Mouse (Mus musculus): ENCODE measurements at regions not wholly inside any gene's neighbourhood (a gene's known extent, or its start where the extent isn't known, plus 50 kb on each side); places are given as distances from the start of the nearest gene placed in this dataset.
A peak's percentile ranks its signal among the peaks of the same experiment; 100 is the strongest.

- intact Hi-C loops (cut with DNase I), result no loop called here
- DNase-seq (ENCODE audit: extremely low spot score in 1 of 2, low spot score in 2 of 2), result no peak
Observed at GRCm38 (mm10) chr14:24766690-24767089, 279.8 kb downstream of the Rps24 start.

GRCm38 (mm10) chr14:24767316-24767715, 280.4 kb downstream of the Rps24 start:
- intact Hi-C loops (cut with DNase I), result no loop called here
- DNase-seq (ENCODE audit: extremely low spot score in 1 of 2, low spot score in 2 of 2), result no peak

- DNase-seq (ENCODE audit: extremely low spot score in 1 of 2, low spot score in 2 of 2), result no peak
- intact Hi-C loops (cut with DNase I), result no loop called here
Observed at GRCm38 (mm10) chr14:24767964-24768363, 281.0 kb downstream of the Rps24 start.

- DNase-seq (ENCODE audit: extremely low spot score in 1 of 2, low spot score in 2 of 2), result no peak
- intact Hi-C loops (cut with DNase I), result no loop called here
Observed at GRCm38 (mm10) chr14:24769451-24769850, 282.5 kb downstream of the Rps24 start.

GRCm38 (mm10) chr14:24770015-24770977, 283.4 kb downstream of the Rps24 start:
- DNase-seq (ENCODE audit: extremely low spot score in 1 of 2, low spot score in 2 of 2), result no peak
- intact Hi-C loops (cut with DNase I), result loop anchor here (10.0 kb wide), 1 partner anchor 265 kb away; no protein-coding TSS in a partner anchor

- intact Hi-C loops (cut with DNase I), result loop anchor here (10.0 kb wide), 1 partner anchor 267 kb away; no protein-coding TSS in a partner anchor
- DNase-seq (ENCODE audit: extremely low spot score in 1 of 2, low spot score in 2 of 2), result no peak
Observed at GRCm38 (mm10) chr14:24771663-24772062, 284.7 kb downstream of the Rps24 start.

GRCm38 (mm10) chr14:24772129-24772528, 285.2 kb downstream of the Rps24 start:
- intact Hi-C loops (cut with DNase I), result loop anchor here (10.0 kb wide), 1 partner anchor 267 kb away; no protein-coding TSS in a partner anchor
- no peak for DNase-seq (ENCODE audit: extremely low spot score in 1 of 2, low spot score in 2 of 2)

GRCm38 (mm10) chr14:24778748-24779630, 292.1 kb downstream of the Rps24 start:
- intact Hi-C loops (cut with DNase I), result loop anchor here (10.0 kb wide), 1 partner anchor 274 kb away; no protein-coding TSS in a partner anchor
- peak; percentile 84 to 91 for DNase-seq (ENCODE audit: extremely low spot score in 1 of 2, low spot score in 2 of 2)

- intact Hi-C loops (cut with DNase I), result no loop called here
- DNase-seq (ENCODE audit: extremely low spot score in 1 of 2, low spot score in 2 of 2), result no peak
Observed at GRCm38 (mm10) chr14:24781674-24782073, 294.7 kb downstream of the Rps24 start.

GRCm38 (mm10) chr14:24783889-24784288, 297.0 kb downstream of the Rps24 start:
- peak; percentile 49 to 52 for DNase-seq (ENCODE audit: extremely low spot score in 1 of 2, low spot score in 2 of 2)
- intact Hi-C loops (cut with DNase I), result no loop called here

- intact Hi-C loops (cut with DNase I), result no loop called here
- no peak for DNase-seq (ENCODE audit: extremely low spot score in 1 of 2, low spot score in 2 of 2)
Observed at GRCm38 (mm10) chr14:24785452-24785851, 298.5 kb downstream of the Rps24 start.

- intact Hi-C loops (cut with DNase I), result no loop called here
- DNase-seq (ENCODE audit: extremely low spot score in 1 of 2, low spot score in 2 of 2), result peak; percentile 54 to 69
Observed at GRCm38 (mm10) chr14:24793375-24794285, 306.7 kb downstream of the Rps24 start.

- no peak for DNase-seq (ENCODE audit: extremely low spot score in 1 of 2, low spot score in 2 of 2)
- intact Hi-C loops (cut with DNase I), result no loop called here
Observed at GRCm38 (mm10) chr14:24794359-24794845, 307.5 kb downstream of the Rps24 start.

GRCm38 (mm10) chr14:24797494-24797893, 310.6 kb downstream of the Rps24 start:
- intact Hi-C loops (cut with DNase I), result no loop called here
- no peak for DNase-seq (ENCODE audit: extremely low spot score in 1 of 2, low spot score in 2 of 2)

- intact Hi-C loops (cut with DNase I), result no loop called here
- no peak for DNase-seq (ENCODE audit: extremely low spot score in 1 of 2, low spot score in 2 of 2)
Observed at GRCm38 (mm10) chr14:24798066-24798465, 311.1 kb downstream of the Rps24 start.

GRCm38 (mm10) chr14:24803001-24803655, 316.2 kb downstream of the Rps24 start:
- intact Hi-C loops (cut with DNase I), result no loop called here
- DNase-seq (ENCODE audit: extremely low spot score in 1 of 2, low spot score in 2 of 2), result no peak

- DNase-seq (ENCODE audit: extremely low spot score in 1 of 2, low spot score in 2 of 2), result peak in 1 of 2 experiments; percentile 43
- intact Hi-C loops (cut with DNase I), result no loop called here
Observed at GRCm38 (mm10) chr14:24807061-24807460, 320.1 kb downstream of the Rps24 start.
